ENCODE assay signal across 9 mouse cellular contexts in genomic region chr19:34500763-34501162, GRCm38 (mm10). TPM values are rescaled to one million over a fixed set of nuclear protein-coding genes. Genes with fewer than 3 reads are reported as not detected.
A peak's percentile ranks its signal among the peaks of the same experiment; 100 is the strongest.
DNase-seq lines count a peak whose midpoint lies in the region; ATAC-seq and TF ChIP-seq lines count a peak whose summit lies in the region.
"Had no signal": no experiment of that assay in that cellular context is flagged by ENCODE, and none has a peak within 500 bp of the region (broad histone marks: within the 10 kb centered on the region; RNA-seq: fewer than 3 reads in every experiment).

No protein-coding gene starts in this region.

- H3K27me3 ChIP-seq in limb, embryonic 10.5 days (ENCODE audit: low read depth, poor library complexity, severe bottlenecking): no peaks in the 10 kb centered on the region
- H3K27me3 ChIP-seq in stomach, embryonic 15.5 days (replicated peaks): no peaks in the 10 kb centered on the region
- H3K27me3 ChIP-seq: embryonic facial prominence, embryonic 12.5 days had no signal

- no peak overlapping the region for H3K4me3 ChIP-seq in gastrocnemius, adult 2 months
- H3K4me3 ChIP-seq in limb, embryonic 10.5 days: no peak overlapping the region
- H3K4me3 ChIP-seq in stomach, embryonic 15.5 days (replicated peaks): no peak overlapping the region
- H3K4me3 ChIP-seq: embryonic facial prominence, embryonic 12.5 days had no signal

- 54% methylated on average over 4 of the region's 4 CpGs for WGBS in limb, embryonic 10.5 days
- WGBS in stomach, embryonic 15.5 days: 43% methylated on average over 4 of the region's 4 CpGs

- ATAC-seq in stomach, embryonic 15.5 days (ENCODE audit: insufficient read depth, low FRiP score, low read depth): peak; percentile 60; the same call in 1 of the 2 replicates

- DNase-seq in urinary bladder, postnatal 14 days (ENCODE audit: low spot score): peak; percentile 84
- DNase-seq in urinary bladder, adult 2 months (ENCODE audit: low spot score): no peak
- DNase-seq in cerebellum, adult 9-11 months: peak; percentile 49
- peak; percentile 64 for DNase-seq in gastrocnemius, adult 2 months
- peak; percentile 70 for DNase-seq in kidney, adult 18-20 months
- DNase-seq in limb, embryonic 10.5 days (ENCODE audit: low spot score): peak; percentile 44
- peak; percentile 30 to 76 for DNase-seq in monocyte, adult 2 months (ENCODE audit: low read depth in 1 of 2, low spot score in 2 of 2)

- no peaks in the 10 kb centered on the region for H3K4me1 ChIP-seq in limb, embryonic 10.5 days
- H3K4me1 ChIP-seq in stomach, embryonic 15.5 days: 0 out of 2 replicates have a peak, but pooled peaks cover 3% of the 10 kb centered on the region
- H3K4me1 ChIP-seq: embryonic facial prominence, embryonic 12.5 days had no signal

- no peaks in the 10 kb centered on the region for H3K9me3 ChIP-seq in limb, embryonic 10.5 days (replicated peaks)
- no peaks in the 10 kb centered on the region for H3K9me3 ChIP-seq in stomach, embryonic 15.5 days
- H3K9me3 ChIP-seq: embryonic facial prominence, embryonic 12.5 days had no signal

- H3K9ac ChIP-seq in stomach, embryonic 15.5 days: no peak overlapping the region
- H3K9ac ChIP-seq: embryonic facial prominence, embryonic 12.5 days had no signal

- no peak overlapping the region for H3K27ac ChIP-seq in gastrocnemius, adult 2 months
- no peak overlapping the region for H3K27ac ChIP-seq in limb, embryonic 10.5 days
- H3K27ac ChIP-seq in stomach, embryonic 15.5 days: no peak overlapping the region
- H3K27ac ChIP-seq: embryonic facial prominence, embryonic 12.5 days had no signal

- intact Hi-C loops in gastrocnemius, adult 2 months (cut with DNase I): no loop called here

- H3K4me2 ChIP-seq in stomach, embryonic 15.5 days: no peak overlapping the region
- H3K4me2 ChIP-seq: embryonic facial prominence, embryonic 12.5 days had no signal

- peaks cover 14% of the 10 kb centered on the region for H3K36me3 ChIP-seq in limb, embryonic 10.5 days
- no peaks in the 10 kb centered on the region for H3K36me3 ChIP-seq in stomach, embryonic 15.5 days

- TF ChIP-seq CTCF in gastrocnemius, adult 2 months (IDR thresholded peaks at IDR 0.05): peak; percentile 68

RNA-seq across cellular contexts. Expression of gene Ch25h, which starts 25.8 kb away (rescaled TPM):
- 6.3 and 6.7 TPM in 2 replicates for polyA plus RNA-seq in urinary bladder, adult 2 months (2012; rRNA removed)
- not detected for total RNA-seq in gastrocnemius, adult 2 months (2021)
- polyA plus RNA-seq in limb, embryonic 10.5 days (2016; fragmentation: Nextera tagmentation; extraction: Ambion mirVana): 0.18 and 1.2 TPM in 2 replicates
- polyA plus RNA-seq in stomach, embryonic 15.5 days (2015; fragmentation: Nextera tagmentation; extraction: Ambion mirVana): 2.6 and 3.5 TPM in 2 replicates

RNA-seq across cellular contexts. Expression of gene Lipa, which starts 26.5 kb away (rescaled TPM):
- polyA plus RNA-seq in urinary bladder, adult 2 months (2012; rRNA removed): 34.7 and 34.8 TPM in 2 replicates
- total RNA-seq in gastrocnemius, adult 2 months (2021): 1 to 10 TPM; 5.1 to 7.9 TPM
- polyA plus RNA-seq in limb, embryonic 10.5 days (2016; fragmentation: Nextera tagmentation; extraction: Ambion mirVana): 18.8 and 20.9 TPM in 2 replicates
- 29.8 and 32.5 TPM in 2 replicates for polyA plus RNA-seq in stomach, embryonic 15.5 days (2015; fragmentation: Nextera tagmentation; extraction: Ambion mirVana)

RNA-seq across cellular contexts. Expression of gene Ifit2, which starts 49.7 kb away (rescaled TPM):
- polyA plus RNA-seq in urinary bladder, adult 2 months (2012; rRNA removed): 7.8 and 8.4 TPM in 2 replicates
- total RNA-seq in gastrocnemius, adult 2 months (2021): 1 to 10 TPM in 1 of 2 experiments, under 1 TPM in 1; 0.99 to 1.3 TPM
- 4.5 and 6.0 TPM in 2 replicates for polyA plus RNA-seq in limb, embryonic 10.5 days (2016; fragmentation: Nextera tagmentation; extraction: Ambion mirVana)
- polyA plus RNA-seq in stomach, embryonic 15.5 days (2015; fragmentation: Nextera tagmentation; extraction: Ambion mirVana): 5.5 and 6.2 TPM in 2 replicates
